Mouse (Mus musculus) midbrain, embryonic 12.5 days (tissue): ENCODE data around the gene Dlx3. TPM values are rescaled to one million over a fixed set of nuclear protein-coding genes. Genes with fewer than 3 reads are reported as not detected.

Experiments
- ATAC-seq: fragments of 200-750 bp; cut with Nextera tagmentation; 2 replicates; pipeline ENCODE4 v1.8.0; 2017; ENCODE audit warnings: low read depth, moderate TSS enrichment, moderate library complexity; ENCODE audit not compliant: low FRiP score
- H3K27ac ChIP-seq: fragments of 300-500 bp; sonication (generic); replicated peaks from 2 replicates; pipeline ENCODE4 v1.5.1; 2016; ENCODE audit warnings: mild to moderate bottlenecking
- H3K27me3 ChIP-seq: fragments of 300-500 bp; sonication (generic); 2 replicates; pipeline ENCODE4 v1.6.1; 2016; ENCODE audit warnings: mild to moderate bottlenecking
- H3K36me3 ChIP-seq: fragments of 300-500 bp; sonication (generic); 2 replicates; pipeline ENCODE4 v1.6.1; 2016
- H3K4me1 ChIP-seq: fragments of 300-500 bp; sonication (generic); 2 replicates; pipeline ENCODE4 v1.6.1; 2016
- H3K4me2 ChIP-seq: fragments of 300-500 bp; sonication (generic); replicated peaks from 2 replicates; pipeline ENCODE4 v1.6.1; 2016; ENCODE audit warnings: mild to moderate bottlenecking, moderate library complexity
- H3K4me3 ChIP-seq: fragments of 300-500 bp; sonication (generic); 2 replicates; pipeline ENCODE4 v1.5.1; 2016; ENCODE audit warnings: mild to moderate bottlenecking
- H3K9ac ChIP-seq: fragments of 300-500 bp; sonication (generic); replicated peaks from 2 replicates; pipeline ENCODE4 v1.6.1; 2016; ENCODE audit warnings: mild to moderate bottlenecking, moderate library complexity
- H3K9me3 ChIP-seq: fragments of 300-500 bp; sonication (generic); 2 replicates; pipeline ENCODE4 v1.6.1; 2016; ENCODE audit warnings: mild to moderate bottlenecking
- WGBS: fragments of 180-500 bp; shearing (Covaris S2); methylation state at CpG from one replicate; pipeline ENCODE4 v1.1.7; 2016; 5-methylcytosine and 5-hydroxymethylcytosine counted together
- polyA plus RNA-seq: library from polyadenylated mRNA; unstranded; fragments of >200 nt; fragmentation: Nextera tagmentation; extraction: Ambion mirVana; gene quantifications from 2 replicates; pipeline ENCODE4 v1.2.1, GENCODE M21; 2016

Dlx3 gene
- polyA plus RNA-seq, 1 experiment from 2014 or later, result 0.71 TPM

DNA sequence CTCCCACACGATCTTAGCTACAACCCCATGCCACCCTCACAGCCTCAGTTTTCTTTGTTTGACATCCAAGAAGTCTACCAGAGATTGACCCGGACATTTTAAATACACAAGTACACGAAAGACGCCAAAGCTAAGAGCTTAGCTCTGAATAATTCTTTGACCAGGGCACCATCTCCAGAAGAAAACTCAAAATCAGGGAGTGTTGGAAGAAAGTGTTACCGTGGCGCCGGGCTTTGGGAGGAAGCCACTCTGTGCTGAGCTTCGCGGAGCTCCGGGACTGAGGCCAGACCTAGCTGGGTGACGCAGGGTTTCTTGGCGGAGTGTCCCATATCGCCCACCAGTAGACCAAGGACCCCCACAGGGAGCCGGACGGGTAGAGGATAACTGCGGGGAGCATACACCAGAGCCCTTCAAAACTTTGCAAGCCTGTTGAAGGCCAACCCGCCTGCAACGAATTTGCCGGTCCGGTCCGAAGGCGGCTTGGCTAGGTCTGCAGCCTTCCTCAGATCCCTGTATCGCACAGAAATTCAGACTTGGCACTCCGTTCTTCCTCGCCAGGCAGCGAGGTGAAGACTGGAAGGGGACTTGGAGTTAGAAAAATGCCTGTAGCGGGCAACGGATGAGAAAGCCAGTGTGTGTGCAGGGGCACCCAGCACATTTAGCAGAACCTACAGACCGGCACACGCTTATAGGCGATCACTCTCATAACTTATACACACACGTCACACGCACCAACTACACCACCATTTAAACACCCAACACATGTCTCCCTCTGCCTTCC is 30.5 kb downstream of the Dlx3 start:
- no peaks in the 10 kb centered on the region for H3K36me3 ChIP-seq
- H3K9me3 ChIP-seq, result no peaks in the 10 kb centered on the region
- H3K27ac ChIP-seq, result no peak overlapping the region
- H3K27me3 ChIP-seq, result peaks cover 92% of the 10 kb centered on the region
- H3K4me3 ChIP-seq, result no peak overlapping the region
- no peak overlapping the region for H3K9ac ChIP-seq
- ATAC-seq, result no peak
- peaks cover 11% of the 10 kb centered on the region for H3K4me1 ChIP-seq
- no peak overlapping the region for H3K4me2 ChIP-seq
- under 1% methylated on average over 33 of the region's 33 CpGs for WGBS

DNA sequence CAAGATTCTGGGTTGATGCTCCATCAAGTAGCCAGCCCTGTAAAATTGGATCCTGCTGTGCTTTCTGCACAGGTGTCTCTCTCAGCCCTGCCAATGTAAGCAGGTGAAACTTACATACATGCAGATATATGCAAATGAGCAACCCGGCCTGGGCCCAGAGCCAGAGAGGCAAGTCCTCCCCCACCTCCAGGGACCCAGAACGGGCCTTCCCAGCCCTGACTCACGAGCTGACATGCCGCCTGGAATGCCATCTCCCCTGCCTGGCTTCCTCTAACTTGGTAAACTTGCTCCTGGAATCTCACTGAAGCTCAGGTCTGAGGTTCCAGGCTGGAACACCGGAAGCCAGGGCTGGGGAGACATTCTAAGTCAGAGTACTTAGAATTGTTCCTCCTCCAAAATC is 33.2 kb downstream of the Dlx3 start:
- Histone ChIP-seq H3K4me2 (no peak overlapping the region), H3K36me3 (no peaks in the 10 kb centered on the region), H3K4me3 (no peak overlapping the region), H3K27me3 (peaks cover 73% of the 10 kb centered on the region), H3K9me3 (no peaks in the 10 kb centered on the region), H3K4me1 (0 out of 2 replicates have a peak, but pooled peaks cover 2% of the 10 kb centered on the region), H3K9ac (no peak overlapping the region), H3K27ac (no peak overlapping the region)
- 41% methylated on average over 5 of the region's 5 CpGs for WGBS
- ATAC-seq, result no peak

DNA sequence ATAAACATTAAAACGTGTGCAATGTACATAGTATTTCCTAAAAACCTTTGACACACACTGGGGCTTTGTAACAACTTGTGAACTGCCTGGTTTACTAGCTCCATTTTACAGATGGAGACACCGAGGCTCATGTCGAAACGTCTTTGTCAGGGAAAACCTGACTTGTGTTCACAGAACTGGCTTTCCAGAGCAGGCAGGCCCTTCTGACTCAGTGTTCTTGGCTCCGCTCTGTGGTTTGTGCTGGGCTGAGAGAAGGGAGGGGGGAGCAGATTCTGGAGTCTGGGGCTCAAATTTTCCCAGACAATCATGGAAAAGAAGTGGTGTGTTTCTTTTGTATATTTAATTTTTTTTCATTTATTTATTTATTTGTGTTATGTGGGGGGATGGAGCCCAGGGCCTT is 33.8 kb downstream of the Dlx3 start:
- no peak overlapping the region for H3K27ac ChIP-seq
- no peaks in the 10 kb centered on the region for H3K36me3 ChIP-seq
- no peak overlapping the region for H3K9ac ChIP-seq
- no peak for ATAC-seq
- H3K4me3 ChIP-seq, result no peak overlapping the region
- 83% methylated on average over 5 of the region's 5 CpGs for whole genome bisulfite sequencing
- no peak overlapping the region for H3K4me2 ChIP-seq
- H3K27me3 ChIP-seq, result peaks cover 70% of the 10 kb centered on the region
- H3K9me3 ChIP-seq, result no peaks in the 10 kb centered on the region
- no peaks in the 10 kb centered on the region for H3K4me1 ChIP-seq

DNA sequence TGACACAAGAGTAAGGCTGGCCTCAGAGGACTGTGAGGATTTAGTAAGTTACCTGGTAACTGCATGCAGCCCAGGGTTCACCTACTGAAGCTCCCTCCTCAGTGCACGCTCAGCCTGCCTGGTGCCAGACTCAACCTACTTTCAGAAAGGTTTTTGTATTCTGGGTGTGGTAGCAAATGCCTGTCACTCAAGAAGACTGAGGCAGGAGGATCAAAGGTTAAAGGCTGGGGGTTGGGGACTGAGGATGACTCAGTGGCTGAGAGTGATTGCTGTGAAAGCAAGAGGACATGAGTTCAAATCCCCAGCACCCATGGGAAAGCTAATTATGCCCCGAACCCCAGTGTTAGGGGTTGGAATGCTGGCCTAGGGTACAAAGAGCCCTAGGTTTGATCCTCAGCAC is 35.6 kb downstream of the Dlx3 start:
- ATAC-seq, result no peak
- Histone ChIP-seq H3K36me3 (no peaks in the 10 kb centered on the region), H3K9me3 (no peaks in the 10 kb centered on the region), H3K4me2 (no peak overlapping the region), H3K27ac (no peak overlapping the region), H3K4me1 (no peaks in the 10 kb centered on the region), H3K4me3 (no peak overlapping the region), H3K9ac (no peak overlapping the region), H3K27me3 (peaks cover 52% of the 10 kb centered on the region)
- WGBS, result 80% methylated on average over 2 of the region's 2 CpGs

DNA sequence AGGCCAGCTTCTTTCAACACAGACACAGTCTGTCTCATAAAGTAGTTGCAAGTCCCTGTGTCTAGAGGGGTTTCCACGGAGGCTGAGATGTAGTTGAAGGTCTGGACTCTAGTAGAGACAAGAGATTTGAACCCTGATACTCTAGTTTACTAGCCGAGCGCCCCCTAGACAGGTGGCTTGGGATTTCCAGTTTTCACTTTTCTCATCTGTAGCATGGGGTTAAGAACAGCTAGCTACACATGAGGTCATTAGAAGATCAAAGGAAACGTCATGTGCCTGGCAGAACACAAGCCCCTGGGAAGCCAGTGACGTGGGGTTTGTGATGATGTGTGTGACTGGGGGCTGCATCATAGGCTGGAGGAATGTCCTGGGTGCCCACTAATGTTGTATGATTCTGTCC is 37.4 kb downstream of the Dlx3 start:
- no peak overlapping the region for H3K9ac ChIP-seq
- H3K4me3 ChIP-seq, result no peak overlapping the region
- H3K4me1 ChIP-seq, result no peaks in the 10 kb centered on the region
- H3K4me2 ChIP-seq, result no peak overlapping the region
- WGBS, result 68% methylated on average over 5 of the region's 5 CpGs
- no peak overlapping the region for H3K27ac ChIP-seq
- no peaks in the 10 kb centered on the region for H3K36me3 ChIP-seq
- no peaks in the 10 kb centered on the region for H3K9me3 ChIP-seq
- no peak for ATAC-seq
- peaks cover 33% of the 10 kb centered on the region for H3K27me3 ChIP-seq

DNA sequence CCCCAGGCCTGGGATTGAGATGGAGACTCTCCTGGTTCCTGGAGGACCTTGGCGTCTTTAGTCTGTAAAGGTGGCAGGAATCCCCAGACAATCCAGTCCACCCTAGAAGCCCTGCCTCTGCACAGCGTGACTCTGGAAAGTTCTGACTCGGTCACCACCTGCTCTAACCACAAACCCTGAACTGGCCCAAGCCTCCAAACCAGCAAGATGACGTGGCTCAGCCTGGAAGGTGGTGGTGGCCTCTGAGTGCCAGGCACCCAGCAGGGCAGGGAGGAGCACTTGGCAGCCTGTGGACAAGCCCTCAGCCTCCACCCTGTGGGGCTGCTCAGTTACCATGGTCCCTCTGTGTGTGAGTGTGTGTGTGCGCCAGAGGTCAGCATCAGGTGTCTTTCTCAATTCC is 38.0 kb downstream of the Dlx3 start:
- Histone ChIP-seq H3K4me2 (no peak overlapping the region), H3K4me1 (no peaks in the 10 kb centered on the region), H3K4me3 (no peak overlapping the region), H3K36me3 (no peaks in the 10 kb centered on the region), H3K27me3 (peaks cover 28% of the 10 kb centered on the region), H3K27ac (no peak overlapping the region), H3K9ac (no peak overlapping the region), H3K9me3 (no peaks in the 10 kb centered on the region)
- no peak for ATAC-seq
- 76% methylated on average over 5 of the region's 5 CpGs for WGBS

DNA sequence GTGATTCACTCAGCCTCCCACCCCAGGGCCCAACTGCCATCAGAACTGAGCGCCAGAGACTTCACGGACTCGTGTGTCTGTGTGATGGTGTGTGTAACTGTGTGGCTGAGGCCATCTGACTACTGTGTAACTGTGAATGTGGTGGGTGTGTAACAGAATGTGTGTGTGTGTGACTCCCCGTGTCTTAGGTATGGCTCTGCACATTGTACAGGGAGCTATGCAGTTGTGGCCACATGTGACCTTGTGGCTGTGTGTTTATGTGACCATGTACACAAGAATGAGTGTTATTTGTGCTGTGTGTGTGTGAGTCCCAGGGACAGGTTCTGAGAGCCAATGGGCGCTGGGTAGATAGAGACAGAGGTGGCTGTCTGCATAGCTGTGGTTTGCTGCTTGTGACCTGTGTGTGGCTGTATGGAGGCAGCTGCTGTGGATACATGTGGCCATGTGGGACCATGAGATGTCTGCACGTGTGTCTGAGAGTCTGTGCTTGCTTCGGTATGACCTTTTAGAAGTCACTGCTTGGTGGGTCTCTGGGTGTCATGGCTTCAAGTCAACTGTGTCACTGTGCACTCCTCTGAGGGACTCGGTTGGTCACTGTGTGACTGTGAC is 39.9 kb downstream of the Dlx3 start:
- Histone ChIP-seq H3K4me2 (no peak overlapping the region), H3K36me3 (no peaks in the 10 kb centered on the region), H3K27me3 (peaks cover 12% of the 10 kb centered on the region), H3K4me1 (no peaks in the 10 kb centered on the region), H3K9me3 (no peaks in the 10 kb centered on the region), H3K9ac (no peak overlapping the region), H3K4me3 (no peak overlapping the region), H3K27ac (no peak overlapping the region)
- 93% methylated on average over 8 of the region's 8 CpGs for WGBS
- ATAC-seq, result no peak

DNA sequence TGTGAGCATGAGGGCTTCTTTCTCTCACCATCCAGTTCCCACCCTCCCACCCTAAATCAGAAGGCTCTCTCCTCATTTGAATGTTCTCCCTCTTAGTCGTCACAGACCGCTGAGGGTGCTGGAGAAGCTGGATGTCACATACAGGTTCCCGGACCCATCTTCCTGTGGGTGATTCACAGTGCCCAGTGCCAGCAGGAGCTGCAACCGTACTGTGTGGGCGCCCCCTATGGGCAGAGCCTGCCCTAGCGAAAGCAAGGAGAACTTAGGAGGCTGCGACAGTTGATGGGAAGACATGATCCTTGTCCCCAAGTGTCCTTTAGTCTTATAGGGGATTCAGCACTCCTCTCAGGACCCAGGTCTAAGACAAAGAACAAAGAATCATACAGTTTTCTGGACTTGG is 40.8 kb downstream of the Dlx3 start:
- 43% methylated on average over 7 of the region's 7 CpGs for WGBS

DNA sequence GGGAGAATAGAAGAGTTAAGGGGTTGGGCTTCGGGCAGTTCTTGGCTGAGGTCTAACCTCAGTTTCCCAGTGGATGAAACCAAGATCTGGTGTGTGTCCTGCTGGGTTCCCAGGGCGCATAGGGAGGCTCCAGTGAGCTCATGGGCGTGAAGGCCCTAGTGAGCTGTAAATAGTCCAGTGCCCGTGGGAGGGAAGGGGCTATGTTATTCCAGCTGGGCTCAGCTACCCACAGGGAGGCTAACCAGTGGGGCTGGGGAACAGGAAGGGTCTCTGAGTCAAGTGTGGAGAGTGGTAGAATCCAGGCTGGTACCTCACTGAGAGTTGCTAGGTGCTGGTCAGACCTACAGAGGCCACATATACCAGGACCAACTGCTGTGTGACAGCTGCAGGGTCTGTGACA is 41.8 kb downstream of the Dlx3 start:
- WGBS, result 81% methylated on average over 4 of the region's 4 CpGs
- Histone ChIP-seq H3K9ac (no peak overlapping the region), H3K4me1 (no peaks in the 10 kb centered on the region), H3K36me3 (no peaks in the 10 kb centered on the region), H3K27me3 (peaks cover 7% of the 10 kb centered on the region; the same call in 1 of the 2 replicates), H3K4me3 (no peak overlapping the region), H3K27ac (no peak overlapping the region), H3K4me2 (no peak overlapping the region), H3K9me3 (no peaks in the 10 kb centered on the region)
- ATAC-seq, result no peak

More for the DNA sequence above, 40.8 kb downstream of the Dlx3 start:
- ATAC-seq, result no peak
- H3K4me2 ChIP-seq, result no peak overlapping the region
- H3K36me3 ChIP-seq, result no peaks in the 10 kb centered on the region
- H3K4me3 ChIP-seq, result no peak overlapping the region
- no peaks in the 10 kb centered on the region for H3K4me1 ChIP-seq
- H3K9me3 ChIP-seq, result no peaks in the 10 kb centered on the region
- no peak overlapping the region for H3K9ac ChIP-seq
- H3K27ac ChIP-seq, result no peak overlapping the region
- peaks cover 8% of the 10 kb centered on the region for H3K27me3 ChIP-seq

DNA sequence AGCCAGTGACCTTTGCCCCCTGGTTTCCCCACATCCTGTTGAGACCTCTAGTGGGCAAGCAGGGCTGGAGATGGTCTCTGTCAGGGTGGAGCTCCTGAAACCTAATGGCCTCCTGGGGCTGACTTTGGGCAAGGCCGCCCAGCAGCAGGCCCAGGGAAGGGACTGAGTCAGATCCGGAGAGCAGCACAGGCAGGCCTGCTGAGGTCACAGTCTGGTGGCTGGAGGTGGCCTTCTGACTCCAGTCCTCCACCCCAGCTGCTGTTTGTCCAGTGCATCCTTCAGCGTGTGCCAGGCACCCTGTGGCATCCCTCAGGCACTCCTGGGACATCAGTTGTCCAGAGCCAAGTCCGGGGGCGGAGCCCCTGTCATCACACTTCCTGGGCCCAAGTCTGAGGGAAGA is 45.9 kb downstream of the Dlx3 start:
- no peak overlapping the region for H3K9ac ChIP-seq
- H3K4me3 ChIP-seq, result no peak overlapping the region
- H3K27ac ChIP-seq, result no peak overlapping the region
- no peaks in the 10 kb centered on the region for H3K27me3 ChIP-seq
- no peak overlapping the region for H3K4me2 ChIP-seq
- no peaks in the 10 kb centered on the region for H3K9me3 ChIP-seq
- WGBS, result 79% methylated on average over 5 of the region's 5 CpGs
- no peaks in the 10 kb centered on the region for H3K36me3 ChIP-seq
- no peak for ATAC-seq
- H3K4me1 ChIP-seq, result no peaks in the 10 kb centered on the region
